Mouse (Mus musculus) embryonic fibroblast, embryonic 13.5 days (primary cell): ENCODE data around the gene Upk1a.

Source experiments
- CTCF ChIP-seq: IDR thresholded peaks from 2 replicates; pipeline ENCODE4 v1.5.1; 2011; ENCODE audit warnings: mild to moderate bottlenecking, control low read depth, low read length, moderate library complexity, borderline replicate concordance; ENCODE audit not compliant: insufficient read depth
- POLR2A ChIP-seq: IDR thresholded peaks from 2 replicates; pipeline ENCODE4 v1.6.1; 2011; ENCODE audit warnings: low read depth, mild to moderate bottlenecking, control low read depth, low read length, moderate library complexity

GRCm38 (mm10) chr7:30591605-30591951 is 21.1 kb downstream of the Upk1a start:
- no peak for TF ChIP-seq CTCF
- no peak for TF ChIP-seq POLR2A
